In the genomic region with DNA sequence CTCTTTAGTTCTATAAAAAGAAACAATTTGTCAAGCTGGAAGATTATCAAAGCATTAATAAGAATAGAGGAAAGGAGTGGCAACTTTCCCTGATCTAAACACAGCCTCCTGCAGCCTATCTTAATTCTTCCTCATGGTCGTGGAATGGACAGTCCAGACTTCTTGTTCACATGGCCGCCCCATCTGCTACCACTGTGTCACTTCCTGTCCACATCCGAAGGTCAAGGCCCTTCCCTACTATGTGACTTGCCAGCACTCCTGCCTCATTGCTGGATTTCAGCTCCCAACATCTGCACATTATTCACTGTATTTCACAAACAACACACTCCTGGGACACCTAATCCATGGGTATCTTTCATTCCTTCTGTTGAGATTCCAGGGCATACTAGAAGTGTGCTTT, we compare ENCODE assay signal across 29 mouse cellular contexts.
DNase-seq lines count a peak whose midpoint lies in the region; ATAC-seq and TF ChIP-seq lines count a peak whose summit lies in the region.
"Had no signal": no experiment of that assay in that cellular context is flagged by ENCODE, and none has a peak within 500 bp of the region (broad histone marks: within the 10 kb centered on the region; RNA-seq: fewer than 3 reads in every experiment).

No protein-coding gene starts in this region.

- ATAC-seq in lung, postnatal 0 days: no peak
- ATAC-seq in midbrain, embryonic 11.5 days (ENCODE audit: low FRiP score): no peak
- ATAC-seq: activated CD4-positive, CD25-positive, alpha-beta regulatory T cell, adult 4 months; CD4-positive, CD25-positive, alpha-beta regulatory T cell, adult 4 months; forebrain, embryonic 14.5 days; Patski had no signal

- no peak overlapping the region for H3K27ac ChIP-seq in gastrocnemius, adult 2 months
- H3K27ac ChIP-seq in lung, postnatal 0 days (ENCODE audit: low read length): no peak overlapping the region
- no peak overlapping the region for H3K27ac ChIP-seq in midbrain, embryonic 11.5 days (ENCODE audit: low read depth, low read length)
- no peak overlapping the region for H3K27ac ChIP-seq in midbrain, embryonic 10.5 days (replicated peaks)
- H3K27ac ChIP-seq: embryonic facial prominence, embryonic 13.5 days; embryonic facial prominence, embryonic 15.5 days; forebrain, embryonic 10.5 days; forebrain, embryonic 12.5 days had no signal

- H3K4me1 ChIP-seq in lung, postnatal 0 days (ENCODE audit: insufficient read depth, low read depth, low read length): 0 out of 2 replicates have a peak, but pooled peaks cover 6% of the 10 kb centered on the region
- no peaks in the 10 kb centered on the region for H3K4me1 ChIP-seq in midbrain, embryonic 11.5 days (ENCODE audit: control insufficient read depth, insufficient read depth, low read length)
- no peaks in the 10 kb centered on the region for H3K4me1 ChIP-seq in midbrain, embryonic 10.5 days

- H3K9ac ChIP-seq in lung, postnatal 0 days (replicated peaks; ENCODE audit: low read depth): no peak overlapping the region
- H3K9ac ChIP-seq in midbrain, embryonic 11.5 days (ENCODE audit: low read length): no peak overlapping the region
- H3K9ac ChIP-seq: embryonic facial prominence, embryonic 13.5 days; embryonic facial prominence, embryonic 15.5 days; forebrain, embryonic 12.5 days had no signal

- intact Hi-C loops in gastrocnemius, adult 2 months (cut with DNase I): no loop called here

- no peak overlapping the region for H3K4me2 ChIP-seq in lung, postnatal 0 days (replicated peaks; ENCODE audit: low read depth, low read length)
- H3K4me2 ChIP-seq in midbrain, embryonic 11.5 days: no peak overlapping the region
- H3K4me2 ChIP-seq: embryonic facial prominence, embryonic 13.5 days; embryonic facial prominence, embryonic 15.5 days; forebrain, embryonic 12.5 days had no signal

- no peak overlapping the region for H3K4me3 ChIP-seq in gastrocnemius, adult 2 months
- no peak overlapping the region for H3K4me3 ChIP-seq in lung, postnatal 0 days (ENCODE audit: low read depth, low read length)
- H3K4me3 ChIP-seq in midbrain, embryonic 11.5 days (ENCODE audit: low read depth, low read length): no peak overlapping the region
- H3K4me3 ChIP-seq in midbrain, embryonic 10.5 days: no peak overlapping the region
- H3K4me3 ChIP-seq: embryonic facial prominence, embryonic 13.5 days; embryonic facial prominence, embryonic 15.5 days; erythroblast, embryonic 14.5 days; forebrain, embryonic 10.5 days; forebrain, embryonic 12.5 days had no signal

- WGBS in lung, postnatal 0 days: 72% methylated on average over 3 of the region's 3 CpGs
- 79% methylated on average over 3 of the region's 3 CpGs for WGBS in midbrain, embryonic 11.5 days
- 80% methylated on average over 3 of the region's 3 CpGs for WGBS in midbrain, embryonic 10.5 days

- TF ChIP-seq EP300 in lung, postnatal 0 days (IDR thresholded peaks at IDR 0.05): no peak

- H3K9me3 ChIP-seq in lung, postnatal 0 days (ENCODE audit: low read length): no peaks in the 10 kb centered on the region
- H3K9me3 ChIP-seq in midbrain, embryonic 11.5 days (ENCODE audit: control insufficient read depth, low read length): no peaks in the 10 kb centered on the region
- no peaks in the 10 kb centered on the region for H3K9me3 ChIP-seq in midbrain, embryonic 10.5 days (replicated peaks)
- H3K9me3 ChIP-seq: embryonic facial prominence, embryonic 13.5 days; embryonic facial prominence, embryonic 15.5 days; forebrain, embryonic 10.5 days; forebrain, embryonic 12.5 days; G1E had no signal

- no peaks in the 10 kb centered on the region for H3K36me3 ChIP-seq in lung, postnatal 0 days (ENCODE audit: insufficient read depth, low read length)
- no peaks in the 10 kb centered on the region for H3K36me3 ChIP-seq in midbrain, embryonic 11.5 days (ENCODE audit: control insufficient read depth, insufficient read depth, low read length)
- no peaks in the 10 kb centered on the region for H3K36me3 ChIP-seq in midbrain, embryonic 10.5 days
- H3K36me3 ChIP-seq: embryonic facial prominence, embryonic 13.5 days; embryonic facial prominence, embryonic 15.5 days; forebrain, embryonic 10.5 days; forebrain, embryonic 12.5 days; G1E had no signal

- no peak for TF ChIP-seq CTCF in gastrocnemius, adult 2 months (IDR thresholded peaks at IDR 0.05)
- TF ChIP-seq CTCF in lung, postnatal 0 days (IDR thresholded peaks at IDR 0.05): no peak

- DNase-seq in gastrocnemius, adult 2 months: peak; percentile 23
- DNase-seq in gastrocnemius, adult 18-20 months (ENCODE audit: low spot score): no peak
- peak; percentile 16 for DNase-seq in lung, postnatal 36 days
- DNase-seq in lung, postnatal 0 days (ENCODE audit: low spot score): no peak
- DNase-seq in midbrain, embryonic 11.5 days (ENCODE audit: low spot score, missing footprints): peak; percentile 69
- no peak for DNase-seq in midbrain, embryonic 10.5 days (ENCODE audit: low spot score)
- DNase-seq in brain, adult 2 months (ENCODE audit: low read depth, low spot score): peak; percentile 10
- DNase-seq: adrenal gland, adult 8-10 months; adrenal gland, postnatal 14 days; adrenal gland, postnatal 36 days; B cell, adult 2 months; cerebellum, adult 11 months; cerebellum, adult 18-20 months; cerebellum, adult 8-10 months; cerebellum, adult 9-11 months; cerebellum, postnatal 14 days; cerebellum, postnatal 36 days; embryo, embryonic 11 days had no signal

- H3K27me3 ChIP-seq in lung, postnatal 0 days (replicated peaks; ENCODE audit: insufficient read depth, low read length): no peaks in the 10 kb centered on the region
- no peaks in the 10 kb centered on the region for H3K27me3 ChIP-seq in midbrain, embryonic 11.5 days (ENCODE audit: control insufficient read depth, insufficient read depth, low read length)
- no peaks in the 10 kb centered on the region for H3K27me3 ChIP-seq in midbrain, embryonic 10.5 days (ENCODE audit: low read depth, poor library complexity, severe bottlenecking)
- H3K27me3 ChIP-seq: CH12.LX; embryonic facial prominence, embryonic 13.5 days; embryonic facial prominence, embryonic 15.5 days; forebrain, embryonic 12.5 days; Patski had no signal

Comparison
In these comparisons a context has a peak if more than half of its experiments do, and no peak if none do; other contexts are left out.
1. DNase-seq: peak in gastrocnemius, adult 2 months (single experiment), lung, postnatal 36 days (single experiment), midbrain, embryonic 11.5 days (single experiment) and brain, adult 2 months (single experiment); none in gastrocnemius, adult 18-20 months (single experiment), lung, postnatal 0 days (single experiment) and midbrain, embryonic 10.5 days (single experiment).